Mouse (Mus musculus) embryonic facial prominence, embryonic 13.5 days (tissue): Measurements from ENCODE around the gene Cxcl14. TPM values are rescaled to one million over a fixed set of nuclear protein-coding genes. Genes with fewer than 3 reads are reported as not detected.

ENCODE experiments used
- ATAC-seq: fragments of 200-750 bp; cut with Nextera tagmentation; 2 replicates; pipeline ENCODE4 v1.8.0; 2017; ENCODE audit warnings: low read depth; ENCODE audit not compliant: insufficient number of reproducible peaks, insufficient read depth, low FRiP score, low TSS enrichment
- H3K27ac ChIP-seq: fragments of 300-500 bp; sonication (generic); 2 replicates; pipeline ENCODE4 v1.5.1; 2015; ENCODE audit warnings: moderate library complexity, mild to moderate bottlenecking, inconsistent platforms
- H3K27me3 ChIP-seq: fragments of 300-500 bp; sonication (generic); 2 replicates; pipeline ENCODE4 v1.6.1; 2015; ENCODE audit warnings: mild to moderate bottlenecking, inconsistent platforms
- H3K36me3 ChIP-seq: fragments of 300-500 bp; sonication (generic); 2 replicates; pipeline ENCODE4 v1.6.1; 2015; ENCODE audit warnings: mild to moderate bottlenecking, inconsistent platforms
- H3K4me1 ChIP-seq: fragments of 300-500 bp; sonication (generic); 2 replicates; pipeline ENCODE4 v1.6.1; 2015; ENCODE audit warnings: inconsistent platforms
- H3K4me2 ChIP-seq: fragments of 300-500 bp; sonication (generic); 2 replicates; pipeline ENCODE4 v1.6.1; 2015; ENCODE audit warnings: moderate library complexity, mild to moderate bottlenecking, inconsistent platforms
- H3K4me3 ChIP-seq: fragments of 300-500 bp; sonication (generic); 2 replicates; pipeline ENCODE4 v1.5.1; 2015; ENCODE audit warnings: mild to moderate bottlenecking, inconsistent platforms
- H3K9ac ChIP-seq: fragments of 300-500 bp; sonication (generic); 2 replicates; pipeline ENCODE4 v1.6.1; 2015; ENCODE audit warnings: mild to moderate bottlenecking, inconsistent platforms
- H3K9me3 ChIP-seq: fragments of 300-500 bp; sonication (generic); 2 replicates; pipeline ENCODE4 v1.6.1; 2016; ENCODE audit warnings: inconsistent platforms
- WGBS: fragments of 180-500 bp; shearing (Covaris S2); methylation state at CpG from one replicate; pipeline ENCODE4 v1.1.7; 2015; ENCODE audit warnings: mixed read lengths; 5-methylcytosine and 5-hydroxymethylcytosine counted together
- polyA plus RNA-seq: library from polyadenylated mRNA; unstranded; fragments of >200 nt; fragmentation: Nextera tagmentation; extraction: Ambion mirVana; gene quantifications from 2 replicates; pipeline ENCODE4 v1.2.1, GENCODE M21; 2015

Gene Cxcl14
- polyA plus RNA-seq, 1 experiment from 2014 or later = 679 TPM

- Histone ChIP-seq H3K4me2 (no peak overlapping the region), H3K27ac (no peak overlapping the region), H3K9me3 (no peaks in the 10 kb centered on the region), H3K9ac (no peak overlapping the region), H3K36me3 (no peaks in the 10 kb centered on the region), H3K4me3 (no peak overlapping the region), H3K27me3 (peaks cover 96% of the 10 kb centered on the region), H3K4me1 (peaks cover 20% of the 10 kb centered on the region)
- ATAC-seq = no peak
- 2% methylated on average over 17 of the region's 17 CpGs for WGBS
Measured at GRCm38 (mm10) chr13:56260344-56260780, 36.0 kb downstream of the Cxcl14 start.

- no peak overlapping the region for H3K9ac ChIP-seq
- H3K4me3 ChIP-seq = 0 out of 2 replicates have a peak overlapping the region, but pooled peaks have one; percentile 0
- no peaks in the 10 kb centered on the region for H3K9me3 ChIP-seq
- no peak overlapping the region for H3K27ac ChIP-seq
- peaks cover 20% of the 10 kb centered on the region for H3K4me1 ChIP-seq
- no peaks in the 10 kb centered on the region for H3K36me3 ChIP-seq
- no peak overlapping the region for H3K4me2 ChIP-seq
- WGBS = 2% methylated on average over 5 of the region's 5 CpGs
- no peak for ATAC-seq
- H3K27me3 ChIP-seq = peaks cover 96% of the 10 kb centered on the region
Measured at GRCm38 (mm10) chr13:56259926-56260250, 36.5 kb downstream of the Cxcl14 start.

DNA sequence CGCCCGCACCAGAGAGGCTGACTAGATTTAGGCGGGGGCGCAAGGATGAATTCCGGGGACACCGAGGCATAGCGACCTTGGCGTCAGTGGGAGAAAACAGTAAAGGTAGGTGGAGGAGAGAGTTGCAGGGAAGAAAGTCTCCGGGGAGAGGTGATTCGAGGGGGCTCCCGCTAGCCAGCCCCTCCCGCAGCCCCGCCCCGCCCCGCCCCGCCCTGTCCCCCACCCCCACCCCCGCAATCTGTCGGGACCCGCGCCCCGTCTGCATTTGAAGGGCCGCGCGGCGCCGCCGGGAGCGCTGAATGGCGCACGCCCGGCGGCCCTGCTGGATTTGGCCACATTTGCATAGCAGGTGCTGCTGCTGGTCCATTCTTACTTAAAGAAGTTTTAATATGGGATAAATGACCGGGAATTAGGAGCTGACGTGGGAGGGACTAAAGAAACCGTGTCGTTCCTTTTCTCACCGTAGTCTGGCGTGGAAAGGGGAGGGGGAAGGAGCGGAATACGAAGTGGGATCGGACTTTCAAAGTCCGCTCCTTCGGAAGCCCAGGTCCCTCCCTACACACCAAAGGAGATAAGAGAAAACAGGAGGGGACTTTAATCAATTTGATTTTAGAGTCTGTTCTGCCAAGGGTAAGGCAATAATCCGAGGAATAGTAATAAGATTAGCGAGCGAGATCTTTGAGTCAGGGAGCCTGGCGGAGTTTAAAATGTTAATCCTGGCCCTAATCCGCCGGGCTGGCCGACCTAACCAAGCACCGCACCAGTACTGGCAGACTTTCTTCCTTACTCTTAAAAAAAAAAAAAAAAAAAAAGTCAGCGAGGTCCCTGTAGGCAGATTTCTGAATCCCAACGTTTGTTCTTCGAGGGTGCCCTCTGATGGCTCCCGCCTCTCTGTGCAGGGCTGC, 37.1 kb downstream of the Cxcl14 start:
- H3K4me3 ChIP-seq = peak overlapping the region; percentile 32
- H3K4me1 ChIP-seq = peaks cover 20% of the 10 kb centered on the region
- no peaks in the 10 kb centered on the region for H3K9me3 ChIP-seq
- under 1% methylated on average over 47 of the region's 55 CpGs for WGBS
- H3K4me2 ChIP-seq = peak overlapping the region; percentile 57
- no peak overlapping the region for H3K27ac ChIP-seq
- ATAC-seq = no peak
- H3K27me3 ChIP-seq = peaks cover 100% of the 10 kb centered on the region
- H3K36me3 ChIP-seq = no peaks in the 10 kb centered on the region
- 0 out of 2 replicates have a peak overlapping the region, but pooled peaks have one; percentile 17 for H3K9ac ChIP-seq

GRCm38 (mm10) chr13:56258196-56259020, 37.9 kb downstream of the Cxcl14 start:
- Histone ChIP-seq H3K27ac (no peak overlapping the region), H3K4me3 (peak overlapping the region; percentile 32), H3K9ac (0 out of 2 replicates have a peak overlapping the region, but pooled peaks have one; percentile 17), H3K4me1 (peaks cover 20% of the 10 kb centered on the region), H3K36me3 (no peaks in the 10 kb centered on the region), H3K27me3 (peaks cover 100% of the 10 kb centered on the region), H3K9me3 (no peaks in the 10 kb centered on the region), H3K4me2 (peak overlapping the region; percentile 57)
- under 1% methylated on average over 52 of the region's 52 CpGs for WGBS
- ATAC-seq = no peak

GRCm38 (mm10) chr13:56257469-56258153, 38.7 kb downstream of the Cxcl14 start:
- peaks cover 100% of the 10 kb centered on the region for H3K27me3 ChIP-seq
- no peak overlapping the region for H3K4me2 ChIP-seq
- no peak overlapping the region for H3K4me3 ChIP-seq
- no peak overlapping the region for H3K9ac ChIP-seq
- no peaks in the 10 kb centered on the region for H3K9me3 ChIP-seq
- H3K27ac ChIP-seq = no peak overlapping the region
- no peaks in the 10 kb centered on the region for H3K36me3 ChIP-seq
- peaks cover 23% of the 10 kb centered on the region for H3K4me1 ChIP-seq
- WGBS = 3% methylated on average over 12 of the region's 12 CpGs
- ATAC-seq = no peak

DNA sequence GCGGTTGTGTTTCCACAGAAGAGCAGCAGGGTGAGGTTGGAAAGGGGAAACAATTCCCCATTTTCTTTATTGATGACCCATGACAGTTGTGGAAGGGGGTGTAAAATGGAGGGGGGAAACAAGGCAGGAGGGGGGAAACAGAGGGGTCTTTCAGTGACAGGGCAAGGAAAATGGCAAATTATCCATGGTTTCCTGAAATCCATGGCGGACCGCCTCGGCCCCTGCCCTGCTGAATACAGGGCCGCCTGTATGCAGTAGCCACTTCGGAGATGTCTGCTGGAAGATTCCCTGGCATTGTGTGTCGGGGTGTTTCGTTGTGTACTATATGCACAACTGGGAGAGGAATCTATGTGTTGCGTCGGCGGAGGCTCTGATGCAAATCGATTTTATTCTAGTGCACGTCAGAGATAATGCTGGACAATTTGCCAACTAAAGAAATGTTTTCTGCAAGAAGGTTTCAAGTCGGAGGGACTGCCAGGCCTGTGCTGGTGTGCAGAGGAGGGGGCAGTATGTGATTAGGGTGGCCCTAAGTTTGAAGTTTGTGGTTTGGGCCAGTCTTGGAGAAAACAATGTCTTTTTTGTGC, 39.5 kb downstream of the Cxcl14 start:
- peaks cover 100% of the 10 kb centered on the region for H3K27me3 ChIP-seq

GRCm38 (mm10) chr13:56253379-56253778, 43.0 kb downstream of the Cxcl14 start:
- H3K4me3 ChIP-seq = no peak overlapping the region
- no peak for ATAC-seq

More for the DNA sequence above, 39.5 kb downstream of the Cxcl14 start:
- WGBS = 6% methylated on average over 14 of the region's 14 CpGs
- Histone ChIP-seq H3K27ac (no peak overlapping the region), H3K4me3 (no peak overlapping the region), H3K9ac (no peak overlapping the region), H3K36me3 (no peaks in the 10 kb centered on the region), H3K9me3 (no peaks in the 10 kb centered on the region), H3K4me2 (no peak overlapping the region), H3K4me1 (peaks cover 26% of the 10 kb centered on the region)
- no peak for ATAC-seq

DNA sequence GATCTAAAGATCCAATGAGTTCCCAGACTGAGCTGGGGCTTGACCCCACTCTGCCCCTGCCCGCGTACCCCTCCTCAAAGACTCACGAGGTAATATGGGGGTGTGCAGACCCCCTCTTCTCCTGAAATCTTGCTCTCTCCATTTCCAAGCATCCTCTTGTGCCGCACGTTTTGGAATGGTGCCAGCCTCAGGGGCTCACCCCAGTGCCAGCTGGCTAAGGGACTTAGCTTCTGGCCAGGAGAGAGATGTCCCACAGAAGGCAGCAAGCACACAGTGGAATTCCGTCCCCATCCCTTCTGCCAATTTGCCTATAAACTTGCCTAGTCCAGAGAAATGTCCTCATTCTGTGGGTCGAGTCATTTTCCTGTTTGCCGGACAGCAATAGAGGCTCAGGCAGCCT, 43.6 kb downstream of the Cxcl14 start:
- Histone ChIP-seq H3K4me3 (no peak overlapping the region), H3K4me1 (peaks cover 17% of the 10 kb centered on the region), H3K4me2 (peak overlapping the region; percentile 71), H3K27ac (no peak overlapping the region), H3K27me3 (peaks cover 100% of the 10 kb centered on the region), H3K36me3 (no peaks in the 10 kb centered on the region), H3K9me3 (no peaks in the 10 kb centered on the region), H3K9ac (no peak overlapping the region)
- WGBS = 6% methylated on average over 8 of the region's 8 CpGs
- ATAC-seq = no peak

More at GRCm38 (mm10) chr13:56253379-56253778, 43.0 kb downstream of the Cxcl14 start:
- no peak overlapping the region for H3K27ac ChIP-seq
- peaks cover 18% of the 10 kb centered on the region for H3K4me1 ChIP-seq
- no peaks in the 10 kb centered on the region for H3K9me3 ChIP-seq
- no peak overlapping the region for H3K4me2 ChIP-seq
- 13% methylated on average over 3 of the region's 3 CpGs for WGBS
- peaks cover 100% of the 10 kb centered on the region for H3K27me3 ChIP-seq
- H3K36me3 ChIP-seq = no peaks in the 10 kb centered on the region
- H3K9ac ChIP-seq = no peak overlapping the region

DNA sequence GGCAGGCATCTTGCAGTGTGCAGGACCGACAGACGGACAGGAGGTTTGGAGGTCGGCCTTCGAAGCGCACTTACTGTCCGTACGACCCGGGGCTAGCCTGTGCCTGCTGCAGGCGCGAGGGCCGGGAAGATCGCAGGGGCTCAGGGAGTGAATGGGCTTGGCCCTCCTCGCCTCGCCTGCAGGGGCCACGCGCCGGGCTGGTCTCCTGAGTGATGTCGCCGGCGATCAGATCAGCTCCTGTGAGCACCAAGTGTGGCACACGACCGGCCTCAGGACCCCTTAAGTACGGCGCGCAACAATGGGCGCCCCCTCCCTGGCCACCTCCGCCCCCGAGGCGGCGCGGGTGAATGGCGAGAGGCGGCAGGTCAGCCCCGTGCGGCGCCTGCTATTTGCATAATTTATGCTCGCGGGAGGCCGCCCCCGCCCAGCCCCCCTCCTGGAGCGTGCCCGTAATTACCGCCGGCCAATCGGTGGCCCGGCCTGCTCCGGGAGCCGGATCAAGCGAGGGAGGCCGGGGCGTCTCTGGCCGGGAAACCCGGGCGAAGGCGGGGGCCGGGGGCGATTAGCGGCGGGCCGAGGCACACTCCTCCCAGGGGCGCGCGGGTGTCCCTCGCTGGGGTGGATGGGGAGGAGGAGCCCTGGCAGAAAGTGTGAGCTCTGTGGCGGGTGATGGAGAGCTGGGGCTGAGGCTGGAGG, 44.3 kb downstream of the Cxcl14 start, which contains the start of gene Neurog1:
Gene Neurog1 (minus strand): TSS at position 240 of the 696 bp plus-strand sequence.
- Histone ChIP-seq H3K9me3 (no peaks in the 10 kb centered on the region), H3K4me1 (peaks cover 17% of the 10 kb centered on the region), H3K27ac (no peak within 1 kb of the TSS), H3K4me3 (peak within 1 kb of the TSS; percentile 43), H3K9ac (peak within 1 kb of the TSS; percentile 40; the same call in 1 of the 2 replicates), H3K4me2 (peak within 1 kb of the TSS; percentile 71), H3K36me3 (no peaks in the 10 kb centered on the region), H3K27me3 (peaks cover 100% of the 10 kb centered on the region)
- WGBS = 1% methylated on average over 65 of the region's 65 CpGs
- ATAC-seq = no peak

GRCm38 (mm10) chr13:56251176-56251923, 45.0 kb downstream of the Cxcl14 start:
- peak overlapping the region; percentile 71 for H3K4me2 ChIP-seq
- no peaks in the 10 kb centered on the region for H3K9me3 ChIP-seq
- H3K4me1 ChIP-seq = peaks cover 17% of the 10 kb centered on the region
- H3K4me3 ChIP-seq = peak overlapping the region; percentile 43
- WGBS = under 1% methylated on average over 59 of the region's 59 CpGs
- H3K36me3 ChIP-seq = no peaks in the 10 kb centered on the region
- peak overlapping the region; percentile 40; the same call in 1 of the 2 replicates for H3K9ac ChIP-seq
- peaks cover 100% of the 10 kb centered on the region for H3K27me3 ChIP-seq
- no peak for ATAC-seq
- H3K27ac ChIP-seq = no peak overlapping the region
